Mouse (Mus musculus) hindbrain, embryonic 12.5 days (tissue): ENCODE measurements at regions not wholly inside any gene's neighbourhood (a gene's known extent, or its start where the extent isn't known, plus 50 kb on each side); places are given as distances from the start of the nearest gene placed in this dataset.

Source experiments
- ATAC-seq: fragments of 200-750 bp; cut with Nextera tagmentation; 2 replicates; pipeline ENCODE4 v1.8.0; 2017; ENCODE audit warnings: moderate TSS enrichment; ENCODE audit not compliant: low FRiP score
- H3K27ac ChIP-seq: fragments of 300-500 bp; sonication (generic); 2 replicates; pipeline ENCODE4 v1.5.1; 2016; ENCODE audit warnings: mild to moderate bottlenecking
- H3K27me3 ChIP-seq: fragments of 300-500 bp; sonication (generic); 2 replicates; pipeline ENCODE4 v1.6.1; 2016; ENCODE audit warnings: mild to moderate bottlenecking
- H3K36me3 ChIP-seq: fragments of 300-500 bp; sonication (generic); 2 replicates; pipeline ENCODE4 v1.6.1; 2016; ENCODE audit warnings: mild to moderate bottlenecking
- H3K4me1 ChIP-seq: fragments of 300-500 bp; sonication (generic); 2 replicates; pipeline ENCODE4 v1.6.1; 2016
- H3K4me2 ChIP-seq: fragments of 300-500 bp; sonication (generic); replicated peaks from 2 replicates; pipeline ENCODE4 v1.6.1; 2016; ENCODE audit warnings: mild to moderate bottlenecking
- H3K4me3 ChIP-seq: fragments of 300-500 bp; sonication (generic); 2 replicates; pipeline ENCODE4 v1.5.1; 2016; ENCODE audit warnings: mild to moderate bottlenecking
- H3K9ac ChIP-seq: fragments of 300-500 bp; sonication (generic); 2 replicates; pipeline ENCODE4 v1.6.1; 2016; ENCODE audit warnings: mild to moderate bottlenecking, moderate library complexity
- H3K9me3 ChIP-seq: fragments of 300-500 bp; sonication (generic); replicated peaks from 2 replicates; pipeline ENCODE4 v1.6.1; 2016; ENCODE audit warnings: mild to moderate bottlenecking
- WGBS: fragments of 180-500 bp; shearing (Covaris S2); methylation state at CpG from one replicate; pipeline ENCODE4 v1.1.7; 2016; 5-methylcytosine and 5-hydroxymethylcytosine counted together

GRCm38 (mm10) chr12:73830122-73830521 is 71.1 kb upstream of the Hif1a start:
- Histone ChIP-seq H3K9ac (no peak overlapping the region), H3K27ac (peak overlapping the region; percentile 68; the same call in 1 of the 2 replicates), H3K4me1 (peaks cover 16% of the 10 kb centered on the region), H3K4me3 (no peak overlapping the region), H3K27me3 (no peaks in the 10 kb centered on the region), H3K9me3 (no peaks in the 10 kb centered on the region), H3K36me3 (no peaks in the 10 kb centered on the region), H3K4me2 (no peak overlapping the region)
- WGBS, result 55% methylated on average over 7 of the region's 7 CpGs
- ATAC-seq, result peak; percentile 4; the same call in 1 of the 2 replicates

DNA sequence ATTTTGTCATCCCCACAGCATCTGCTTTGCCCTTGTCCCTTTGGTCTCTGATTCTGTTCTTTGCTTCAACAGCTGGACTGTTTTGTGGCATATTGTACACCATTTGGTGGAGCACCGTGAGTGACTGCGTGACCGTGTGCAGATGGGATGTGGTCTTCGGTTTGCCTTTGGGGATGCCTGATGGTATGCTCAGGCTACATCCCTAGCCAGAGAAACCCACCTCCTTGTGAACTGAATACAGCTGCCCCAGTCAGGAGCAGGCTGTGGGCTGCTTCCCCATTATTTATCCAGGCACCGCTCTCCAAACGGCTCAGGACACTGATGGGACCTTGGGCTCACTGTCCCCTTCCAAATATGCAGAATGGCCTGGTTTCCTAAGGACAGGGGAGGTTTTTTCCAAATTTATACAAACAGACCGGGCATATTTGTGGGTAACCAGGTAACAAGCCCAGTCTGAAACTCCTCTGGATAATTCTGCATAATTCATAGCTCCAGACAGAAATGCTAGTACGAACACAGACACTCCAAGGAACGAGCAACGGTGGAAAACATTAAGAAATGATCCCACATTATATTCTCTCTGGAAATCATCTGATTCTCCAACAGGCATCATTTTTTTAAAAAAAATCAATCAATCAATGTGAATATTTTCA is 70.5 kb upstream of the Hif1a start:
- peak; percentile 65 for ATAC-seq
- Histone ChIP-seq H3K4me2 (no peak overlapping the region), H3K4me3 (no peak overlapping the region), H3K9ac (no peak overlapping the region; the same call in 1 of the 2 replicates), H3K27ac (peak overlapping the region; percentile 68; the same call in 1 of the 2 replicates), H3K27me3 (no peaks in the 10 kb centered on the region), H3K9me3 (no peaks in the 10 kb centered on the region), H3K4me1 (peaks cover 16% of the 10 kb centered on the region), H3K36me3 (no peaks in the 10 kb centered on the region)
- WGBS, result 69% methylated on average over 10 of the region's 10 CpGs

DNA sequence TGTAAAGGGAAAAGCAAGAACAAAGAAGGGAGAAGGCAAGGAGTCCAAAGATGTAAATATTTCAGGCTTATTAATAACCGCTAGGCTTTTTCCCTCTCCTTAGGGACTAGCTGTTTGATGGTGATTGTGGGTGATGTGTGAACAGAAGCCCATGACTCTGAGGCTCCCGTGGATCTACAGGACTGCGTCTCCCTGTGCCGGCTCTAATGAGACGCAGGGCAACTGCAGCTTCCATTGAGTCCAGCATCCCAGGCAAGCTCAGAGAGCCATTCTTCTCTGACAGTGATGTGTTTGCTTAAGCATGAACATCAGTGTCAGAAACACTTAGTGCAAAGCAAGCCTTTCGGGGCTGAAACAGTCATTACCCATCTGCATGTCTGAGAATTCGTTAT is 70.0 kb upstream of the Hif1a start:
- peaks cover 16% of the 10 kb centered on the region for H3K4me1 ChIP-seq
- H3K27me3 ChIP-seq, result no peaks in the 10 kb centered on the region
- H3K9me3 ChIP-seq, result no peaks in the 10 kb centered on the region
- H3K36me3 ChIP-seq, result no peaks in the 10 kb centered on the region
- no peak overlapping the region for H3K9ac ChIP-seq
- 37% methylated on average over 7 of the region's 7 CpGs for WGBS
- ATAC-seq, result peak; percentile 79
- H3K4me3 ChIP-seq, result no peak overlapping the region
- peak overlapping the region; percentile 68; the same call in 1 of the 2 replicates for H3K27ac ChIP-seq
- no peak overlapping the region for H3K4me2 ChIP-seq

GRCm38 (mm10) chr12:73831637-73832385 is 69.4 kb upstream of the Hif1a start:
- 0 out of 2 replicates have a peak overlapping the region, but pooled peaks have one; percentile 40 for H3K27ac ChIP-seq
- no peaks in the 10 kb centered on the region for H3K27me3 ChIP-seq
- H3K9me3 ChIP-seq, result no peaks in the 10 kb centered on the region
- ATAC-seq, result no peak
- H3K4me1 ChIP-seq, result peaks cover 16% of the 10 kb centered on the region
- no peaks in the 10 kb centered on the region for H3K36me3 ChIP-seq
- no peak overlapping the region for H3K9ac ChIP-seq
- WGBS, result 90% methylated on average over 10 of the region's 10 CpGs
- H3K4me3 ChIP-seq, result no peak overlapping the region
- no peak overlapping the region for H3K4me2 ChIP-seq

DNA sequence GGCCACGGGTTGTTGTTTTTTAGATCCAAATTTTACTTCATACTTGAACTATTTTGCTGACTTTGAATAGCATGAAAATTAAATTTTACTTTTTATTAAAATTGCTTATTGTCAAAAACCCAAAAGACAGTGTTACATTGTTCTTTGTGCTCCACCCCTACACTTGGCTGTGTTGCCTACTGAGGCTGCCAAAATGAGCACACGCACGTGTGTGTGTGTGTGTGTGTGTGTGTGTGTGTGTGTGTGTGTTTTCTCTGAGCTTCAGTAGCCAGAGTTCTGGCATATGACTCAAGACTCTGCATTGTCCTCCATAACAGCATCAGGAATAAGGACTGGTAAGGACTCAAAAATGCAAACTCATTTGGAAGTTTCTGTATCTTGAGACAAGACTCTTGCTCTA is 68.4 kb upstream of the Hif1a start:
- Histone ChIP-seq H3K4me3 (no peak overlapping the region), H3K27me3 (no peaks in the 10 kb centered on the region), H3K4me1 (peaks cover 16% of the 10 kb centered on the region), H3K4me2 (no peak overlapping the region), H3K36me3 (no peaks in the 10 kb centered on the region), H3K27ac (no peak overlapping the region), H3K9me3 (no peaks in the 10 kb centered on the region), H3K9ac (no peak overlapping the region)
- 89% methylated on average over 3 of the region's 3 CpGs for WGBS
- ATAC-seq, result no peak

DNA sequence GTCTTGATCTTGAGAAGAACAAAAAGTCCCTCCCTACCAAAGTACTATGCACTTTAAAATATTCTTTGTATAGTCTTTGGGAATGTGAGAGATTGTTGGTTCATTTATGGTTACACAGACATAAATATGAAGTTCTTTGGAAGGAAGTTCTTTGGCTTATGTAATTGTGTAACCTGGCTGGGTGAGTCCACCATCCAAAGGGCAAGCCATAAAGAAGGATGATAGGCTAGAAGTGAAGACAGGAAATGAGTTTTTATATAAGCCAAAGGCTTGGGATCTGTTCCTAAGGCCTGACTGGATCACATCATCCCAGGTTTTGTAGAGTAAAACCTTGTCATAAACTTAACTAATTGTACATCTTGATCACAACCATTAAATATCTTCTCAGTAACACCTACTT is 65.0 kb upstream of the Hif1a start:
- Histone ChIP-seq H3K4me2 (no peak overlapping the region), H3K9ac (no peak overlapping the region), H3K4me1 (0 out of 2 replicates have a peak, but pooled peaks cover 6% of the 10 kb centered on the region), H3K27ac (no peak overlapping the region), H3K4me3 (no peak overlapping the region), H3K27me3 (no peaks in the 10 kb centered on the region), H3K9me3 (no peaks in the 10 kb centered on the region), H3K36me3 (no peaks in the 10 kb centered on the region)
- no peak for ATAC-seq

DNA sequence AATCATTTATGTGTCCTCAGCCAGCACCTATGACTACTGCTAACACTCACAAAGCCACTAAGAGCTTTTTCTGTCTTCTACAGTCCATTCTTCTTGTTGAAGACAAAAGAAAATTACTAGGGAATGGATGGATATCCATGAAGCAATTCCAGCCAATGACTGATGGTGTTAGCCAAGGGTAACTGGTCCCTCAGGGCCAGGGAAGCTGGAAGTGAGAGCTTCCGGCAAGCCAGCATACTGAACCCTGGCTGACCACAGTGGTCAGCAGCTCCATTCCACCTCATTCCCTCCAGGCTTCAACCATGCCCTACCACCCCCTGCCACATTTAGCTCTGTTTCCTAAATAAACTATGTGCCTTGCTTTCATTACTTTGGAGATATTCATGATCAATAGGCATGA is 64.1 kb upstream of the Hif1a start:
- Histone ChIP-seq H3K4me2 (no peak overlapping the region), H3K4me1 (no peaks in the 10 kb centered on the region), H3K9ac (no peak overlapping the region), H3K4me3 (no peak overlapping the region), H3K27me3 (no peaks in the 10 kb centered on the region), H3K36me3 (no peaks in the 10 kb centered on the region), H3K9me3 (no peaks in the 10 kb centered on the region), H3K27ac (no peak overlapping the region)
- WGBS, result 86% methylated on average over 1 of the region's 1 CpGs
- no peak for ATAC-seq

- no peak overlapping the region for H3K4me3 ChIP-seq
- H3K4me1 ChIP-seq, result no peaks in the 10 kb centered on the region
- no peak overlapping the region for H3K4me2 ChIP-seq
- 100% methylated on average over 2 of the region's 2 CpGs for WGBS
- H3K9ac ChIP-seq, result no peak overlapping the region
- ATAC-seq, result no peak
- H3K27ac ChIP-seq, result no peak overlapping the region
- no peaks in the 10 kb centered on the region for H3K36me3 ChIP-seq
- no peaks in the 10 kb centered on the region for H3K9me3 ChIP-seq
- H3K27me3 ChIP-seq, result no peaks in the 10 kb centered on the region
These were observed 63.3 kb upstream of the Hif1a start for GRCm38 (mm10) chr12:73837921-73838320.

DNA sequence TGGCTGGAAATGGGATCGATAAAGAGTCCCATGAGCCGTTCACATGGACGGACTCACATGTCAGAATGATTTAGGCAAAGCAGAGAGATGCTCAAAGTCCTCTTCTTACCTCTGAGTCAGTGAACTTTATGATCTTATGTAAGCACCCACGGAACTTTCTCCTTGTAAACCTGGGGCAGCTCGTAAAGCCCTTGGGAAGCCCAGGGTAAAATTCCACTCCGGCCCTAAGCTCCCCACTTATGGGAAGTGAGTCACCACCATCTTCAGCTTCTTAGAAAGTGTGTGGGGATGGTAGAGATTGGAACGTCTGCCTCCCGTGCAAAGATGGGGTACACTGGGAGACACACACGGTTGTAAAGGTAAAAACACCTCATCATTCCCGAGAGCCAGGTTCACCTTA is 62.8 kb upstream of the Hif1a start:
- Histone ChIP-seq H3K9ac (no peak overlapping the region), H3K4me1 (no peaks in the 10 kb centered on the region), H3K4me2 (no peak overlapping the region), H3K27ac (no peak overlapping the region), H3K4me3 (no peak overlapping the region), H3K27me3 (no peaks in the 10 kb centered on the region), H3K9me3 (no peaks in the 10 kb centered on the region), H3K36me3 (no peaks in the 10 kb centered on the region)
- 89% methylated on average over 10 of the region's 10 CpGs for WGBS
- ATAC-seq, result no peak

GRCm38 (mm10) chr12:73842000-73842675 is 59.0 kb upstream of the Hif1a start:
- Histone ChIP-seq H3K27me3 (no peaks in the 10 kb centered on the region), H3K36me3 (no peaks in the 10 kb centered on the region), H3K4me1 (no peaks in the 10 kb centered on the region), H3K9ac (no peak overlapping the region), H3K9me3 (no peaks in the 10 kb centered on the region), H3K4me3 (no peak overlapping the region), H3K4me2 (no peak overlapping the region), H3K27ac (no peak overlapping the region)
- ATAC-seq, result no peak
- 80% methylated on average over 9 of the region's 9 CpGs for WGBS

DNA sequence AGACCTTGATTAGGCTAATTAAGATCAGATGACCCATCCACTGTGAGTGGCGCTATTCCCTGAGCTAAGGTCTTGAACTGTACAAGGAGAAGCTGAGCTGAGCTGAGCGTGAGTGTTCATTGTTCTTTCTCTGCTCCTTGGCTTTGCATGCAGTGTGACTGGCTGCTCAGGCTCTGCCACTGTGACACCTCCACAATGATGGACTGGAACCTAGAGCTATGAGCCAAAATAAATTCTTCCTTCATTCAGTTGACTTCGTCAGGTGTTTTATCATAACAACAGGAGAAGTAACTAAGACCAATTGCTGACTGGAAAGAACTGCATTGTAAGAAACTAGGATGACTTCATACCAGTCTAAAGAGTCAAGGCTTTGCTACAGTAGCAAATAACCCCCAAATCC is 56.4 kb upstream of the Hif1a start:
- ATAC-seq, result no peak
- H3K4me3 ChIP-seq, result no peak overlapping the region
- WGBS, result 86% methylated on average over 3 of the region's 3 CpGs
- H3K9me3 ChIP-seq, result no peaks in the 10 kb centered on the region
- H3K36me3 ChIP-seq, result no peaks in the 10 kb centered on the region
- H3K4me2 ChIP-seq, result no peak overlapping the region
- no peaks in the 10 kb centered on the region for H3K27me3 ChIP-seq
- H3K4me1 ChIP-seq, result no peaks in the 10 kb centered on the region
- no peak overlapping the region for H3K9ac ChIP-seq
- no peak overlapping the region for H3K27ac ChIP-seq

GRCm38 (mm10) chr12:73846672-73847071 is 54.5 kb upstream of the Hif1a start:
- no peak overlapping the region for H3K4me2 ChIP-seq
- no peak overlapping the region for H3K27ac ChIP-seq
- no peaks in the 10 kb centered on the region for H3K4me1 ChIP-seq
- no peak overlapping the region for H3K9ac ChIP-seq
- no peak overlapping the region for H3K4me3 ChIP-seq
- no peaks in the 10 kb centered on the region for H3K9me3 ChIP-seq
- WGBS, result 85% methylated on average over 10 of the region's 10 CpGs
- ATAC-seq, result no peak
- no peaks in the 10 kb centered on the region for H3K36me3 ChIP-seq
- no peaks in the 10 kb centered on the region for H3K27me3 ChIP-seq
